Mouse (Mus musculus): ENCODE measurements around the gene Ppp6r2. TPM values are rescaled to one million over a fixed set of nuclear protein-coding genes. Genes with fewer than 3 reads are reported as not detected.

Gene Ppp6r2
- polyA plus RNA-seq, 1 experiment from 2014 or later: 26.9 TPM

DNA sequence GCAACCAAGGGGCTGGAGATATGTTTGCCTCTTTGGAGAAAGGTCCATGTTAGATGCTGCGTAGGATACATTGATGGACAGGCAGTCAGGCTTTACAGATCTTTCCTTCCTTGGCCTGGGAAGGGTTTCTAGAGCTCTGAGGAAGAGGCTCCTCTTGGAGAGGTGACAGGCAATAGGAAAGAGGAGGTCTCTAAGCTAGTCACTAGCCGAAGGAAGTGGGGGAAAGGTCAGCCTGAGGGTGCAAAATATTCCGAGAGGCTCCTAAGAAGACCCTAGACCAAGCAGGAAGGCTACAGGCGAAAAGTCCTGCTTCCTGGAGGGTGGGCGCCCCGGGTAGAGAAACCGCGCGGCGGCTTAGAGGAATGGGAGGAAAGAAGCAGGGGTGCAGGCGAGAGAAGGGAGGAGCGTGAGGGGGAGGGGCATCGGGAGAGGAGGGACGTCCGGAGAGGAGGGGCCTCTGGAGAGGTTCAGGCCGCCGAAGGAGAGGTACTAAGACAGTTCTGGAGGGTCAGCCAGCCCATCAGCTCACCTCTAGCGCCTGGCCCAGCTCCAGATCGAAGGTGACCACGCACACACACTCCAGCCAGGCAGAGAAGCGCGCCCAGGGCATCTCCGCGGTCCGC lies 15.6 kb upstream of the Ppp6r2 start:
- no peaks in the 10 kb centered on the region for H3K9me3 ChIP-seq (ENCODE audit: control insufficient read depth, low read length)
- peak overlapping the region; percentile 97 for H3K9ac ChIP-seq (ENCODE audit: low read length)
- H3K27ac ChIP-seq (ENCODE audit: low read depth): peak overlapping the region; percentile 98
- under 1% methylated on average over 24 of the region's 25 CpGs for WGBS
- no peaks in the 10 kb centered on the region for H3K27me3 ChIP-seq (replicated peaks; ENCODE audit: control insufficient read depth, insufficient read depth, low read length)
- peak; percentile 94 for ATAC-seq (replicated peaks; ENCODE audit: low FRiP score, low TSS enrichment, low read depth)
- H3K4me1 ChIP-seq (replicated peaks; ENCODE audit: control insufficient read depth, insufficient read depth, low read length): peaks cover 12% of the 10 kb centered on the region
- no peaks in the 10 kb centered on the region for H3K36me3 ChIP-seq (ENCODE audit: control insufficient read depth, insufficient read depth, low read length)
- H3K4me2 ChIP-seq (ENCODE audit: low read length): peak overlapping the region; percentile 70
- H3K4me3 ChIP-seq (ENCODE audit: low read depth, low read length): peak overlapping the region; percentile 86
- peak; percentile 95 for DNase-seq (ENCODE audit: low spot score)

DNA sequence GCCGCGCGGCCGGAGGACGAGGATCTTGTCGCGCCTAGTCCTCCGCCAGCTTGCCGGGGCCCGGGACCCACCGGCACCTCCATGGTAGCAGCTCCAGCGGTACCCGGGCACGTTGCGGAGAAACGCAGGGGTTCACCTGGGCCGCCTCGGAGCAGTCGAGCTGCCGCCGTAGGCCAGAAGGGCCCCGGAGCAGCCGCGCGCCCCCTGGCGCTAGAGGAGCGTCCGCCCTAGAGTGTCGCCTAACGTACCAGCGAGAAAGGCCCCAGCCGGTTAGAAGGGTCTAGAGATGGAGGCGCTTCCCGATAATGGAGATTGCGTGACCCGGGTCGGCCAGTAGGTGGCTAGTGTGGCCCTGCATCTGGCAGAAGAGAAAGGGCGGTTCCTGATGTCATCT lies 15.0 kb upstream of the Ppp6r2 start, which contains the start of gene Dennd6b:
Gene Dennd6b (minus strand): TSS at position 184 of the 394 bp plus-strand sequence.
- Histone ChIP-seq H3K4me3 (ENCODE audit: low read depth, low read length) (peak within 1 kb of the TSS; percentile 86), H3K4me1 (replicated peaks; ENCODE audit: control insufficient read depth, insufficient read depth, low read length) (peaks cover 12% of the 10 kb centered on the region), H3K4me2 (ENCODE audit: low read length) (peak within 1 kb of the TSS; percentile 70), H3K9ac (ENCODE audit: low read length) (peak within 1 kb of the TSS; percentile 97), H3K36me3 (ENCODE audit: control insufficient read depth, insufficient read depth, low read length) (no peaks in the 10 kb centered on the region), H3K9me3 (ENCODE audit: control insufficient read depth, low read length) (no peaks in the 10 kb centered on the region), H3K27ac (ENCODE audit: low read depth) (peak within 1 kb of the TSS; percentile 98), H3K27me3 (replicated peaks; ENCODE audit: control insufficient read depth, insufficient read depth, low read length) (no peaks in the 10 kb centered on the region)
- peak; percentile 97 for DNase-seq (ENCODE audit: low spot score)
- under 1% methylated on average over 38 of the region's 38 CpGs for WGBS
- peak; percentile 99 for ATAC-seq (replicated peaks; ENCODE audit: low FRiP score, low TSS enrichment, low read depth)

DNA sequence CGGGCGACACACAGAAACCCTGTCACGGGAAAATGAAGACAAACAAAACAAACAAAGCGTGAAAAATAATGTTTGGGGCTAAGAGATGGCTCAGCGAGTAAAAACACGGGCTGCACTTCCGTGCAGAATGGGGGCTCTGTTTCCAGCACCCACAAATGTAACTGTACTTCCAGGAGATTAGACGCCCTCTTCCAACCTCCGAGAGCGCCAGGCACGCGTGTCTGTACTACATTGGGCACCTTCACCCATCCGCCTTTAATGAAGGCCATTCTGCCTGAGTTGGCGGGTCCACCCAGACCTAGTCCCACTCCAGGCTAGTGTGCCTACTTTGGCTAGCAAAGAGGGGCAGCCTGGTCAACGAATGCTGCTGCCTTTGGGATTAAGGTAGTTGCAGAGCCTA lies 14.3 kb upstream of the Ppp6r2 start:
- Histone ChIP-seq H3K36me3 (ENCODE audit: control insufficient read depth, insufficient read depth, low read length) (no peaks in the 10 kb centered on the region), H3K9ac (ENCODE audit: low read length) (peak overlapping the region; percentile 97), H3K9me3 (ENCODE audit: control insufficient read depth, low read length) (no peaks in the 10 kb centered on the region), H3K4me1 (replicated peaks; ENCODE audit: control insufficient read depth, insufficient read depth, low read length) (peaks cover 12% of the 10 kb centered on the region), H3K27ac (ENCODE audit: low read depth) (peak overlapping the region; percentile 98; the same call in 1 of the 2 replicates), H3K27me3 (replicated peaks; ENCODE audit: control insufficient read depth, insufficient read depth, low read length) (no peaks in the 10 kb centered on the region), H3K4me3 (ENCODE audit: low read depth, low read length) (peak overlapping the region; percentile 86), H3K4me2 (ENCODE audit: low read length) (peak overlapping the region; percentile 70)
- DNase-seq (ENCODE audit: low spot score) (no peak), ATAC-seq (replicated peaks; ENCODE audit: low FRiP score, low TSS enrichment, low read depth) (no peak)
- WGBS: 73% methylated on average over 15 of the region's 15 CpGs

DNA sequence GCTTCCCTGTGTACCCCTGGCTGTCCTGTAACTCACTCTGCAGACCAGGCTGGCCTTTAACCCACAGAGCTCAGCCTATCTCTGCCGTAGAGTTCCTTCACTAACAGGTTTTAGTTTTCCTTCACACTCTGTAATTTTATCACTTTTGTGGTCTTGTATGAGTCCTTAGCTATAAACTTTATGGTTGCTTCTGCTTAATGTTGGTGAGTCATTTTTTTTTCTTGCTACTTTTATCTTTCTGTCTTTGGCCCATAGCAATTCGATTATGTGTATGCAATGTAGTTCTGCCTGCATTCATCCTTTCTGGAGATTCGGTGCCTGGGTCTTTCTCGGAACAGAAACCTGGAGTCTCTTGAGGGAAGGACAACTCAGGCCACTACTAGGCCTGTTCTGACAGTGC lies 3.9 kb upstream of the Ppp6r2 start:
- DNase-seq (ENCODE audit: low spot score) (no peak), ATAC-seq (replicated peaks; ENCODE audit: low FRiP score, low TSS enrichment, low read depth) (no peak)
- no peak overlapping the region for H3K27ac ChIP-seq (ENCODE audit: low read depth)
- H3K9me3 ChIP-seq (ENCODE audit: control insufficient read depth, low read length): 0 out of 2 replicates have a peak, but pooled peaks cover 8% of the 10 kb centered on the region
- no peak overlapping the region for H3K9ac ChIP-seq (ENCODE audit: low read length)
- H3K4me1 ChIP-seq (replicated peaks; ENCODE audit: control insufficient read depth, insufficient read depth, low read length): peaks cover 6% of the 10 kb centered on the region; the same call in 1 of the 2 replicates
- H3K4me3 ChIP-seq (ENCODE audit: low read depth, low read length): no peak overlapping the region
- no peaks in the 10 kb centered on the region for H3K27me3 ChIP-seq (replicated peaks; ENCODE audit: control insufficient read depth, insufficient read depth, low read length)
- no peaks in the 10 kb centered on the region for H3K36me3 ChIP-seq (ENCODE audit: control insufficient read depth, insufficient read depth, low read length)
- H3K4me2 ChIP-seq (ENCODE audit: low read length): no peak overlapping the region
- WGBS: 76% methylated on average over 4 of the region's 4 CpGs

DNA sequence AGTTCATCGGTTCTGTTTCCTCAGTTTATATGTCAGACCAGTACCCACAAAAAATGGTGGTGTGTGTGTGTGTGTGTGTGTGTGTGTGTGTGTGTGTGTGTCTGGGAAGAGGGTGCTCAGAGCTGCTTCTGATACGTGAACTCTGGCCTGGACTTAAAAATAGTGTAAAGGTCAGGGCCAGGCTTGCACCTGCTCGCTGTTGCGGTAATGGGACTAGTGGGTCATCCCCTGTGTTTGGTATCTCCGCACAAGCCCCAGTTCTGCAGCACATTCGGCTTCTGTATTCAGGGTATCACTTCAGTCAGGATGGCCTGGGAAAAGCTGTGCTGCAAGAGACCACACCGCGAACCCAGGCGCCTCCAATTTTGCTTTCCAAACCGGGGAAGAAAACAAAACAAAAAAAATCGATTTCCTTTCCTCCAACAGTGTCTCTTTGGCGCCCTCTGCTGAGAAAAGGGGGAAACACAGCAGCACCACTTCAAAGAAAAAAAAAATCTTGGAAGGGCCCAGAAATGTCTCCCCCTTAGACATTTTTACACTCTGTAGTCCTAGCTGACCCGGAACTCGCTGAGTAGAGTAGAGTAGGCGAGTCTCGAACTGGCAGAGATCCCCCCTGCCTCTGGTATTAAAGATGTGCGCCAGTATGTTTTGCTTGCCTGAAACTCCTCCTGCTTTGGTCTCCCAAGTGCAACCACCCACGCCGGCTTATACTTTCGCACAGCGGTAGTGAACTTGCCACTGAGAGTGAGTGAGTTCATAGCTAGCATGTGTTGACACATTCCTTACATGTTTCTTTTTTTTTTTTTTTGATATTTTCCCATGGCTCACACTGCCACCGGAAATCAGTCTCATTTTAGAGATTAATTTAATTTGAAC lies 1.2 kb upstream of the Ppp6r2 start:
- Histone ChIP-seq H3K4me3 (ENCODE audit: low read depth, low read length) (peak overlapping the region; percentile 30), H3K4me1 (replicated peaks; ENCODE audit: control insufficient read depth, insufficient read depth, low read length) (peaks cover 6% of the 10 kb centered on the region; the same call in 1 of the 2 replicates), H3K27me3 (replicated peaks; ENCODE audit: control insufficient read depth, insufficient read depth, low read length) (no peaks in the 10 kb centered on the region), H3K36me3 (ENCODE audit: control insufficient read depth, insufficient read depth, low read length) (no peaks in the 10 kb centered on the region), H3K27ac (ENCODE audit: low read depth) (peak overlapping the region; percentile 82), H3K9me3 (ENCODE audit: control insufficient read depth, low read length) (no peaks in the 10 kb centered on the region), H3K4me2 (ENCODE audit: low read length) (peak overlapping the region; percentile 50), H3K9ac (ENCODE audit: low read length) (no peak overlapping the region)
- DNase-seq (ENCODE audit: low spot score) (peak; percentile 97), ATAC-seq (replicated peaks; ENCODE audit: low FRiP score, low TSS enrichment, low read depth) (peak; percentile 20; the same call in 1 of the 2 replicates)
- 17% methylated on average over 22 of the region's 22 CpGs for WGBS

DNA sequence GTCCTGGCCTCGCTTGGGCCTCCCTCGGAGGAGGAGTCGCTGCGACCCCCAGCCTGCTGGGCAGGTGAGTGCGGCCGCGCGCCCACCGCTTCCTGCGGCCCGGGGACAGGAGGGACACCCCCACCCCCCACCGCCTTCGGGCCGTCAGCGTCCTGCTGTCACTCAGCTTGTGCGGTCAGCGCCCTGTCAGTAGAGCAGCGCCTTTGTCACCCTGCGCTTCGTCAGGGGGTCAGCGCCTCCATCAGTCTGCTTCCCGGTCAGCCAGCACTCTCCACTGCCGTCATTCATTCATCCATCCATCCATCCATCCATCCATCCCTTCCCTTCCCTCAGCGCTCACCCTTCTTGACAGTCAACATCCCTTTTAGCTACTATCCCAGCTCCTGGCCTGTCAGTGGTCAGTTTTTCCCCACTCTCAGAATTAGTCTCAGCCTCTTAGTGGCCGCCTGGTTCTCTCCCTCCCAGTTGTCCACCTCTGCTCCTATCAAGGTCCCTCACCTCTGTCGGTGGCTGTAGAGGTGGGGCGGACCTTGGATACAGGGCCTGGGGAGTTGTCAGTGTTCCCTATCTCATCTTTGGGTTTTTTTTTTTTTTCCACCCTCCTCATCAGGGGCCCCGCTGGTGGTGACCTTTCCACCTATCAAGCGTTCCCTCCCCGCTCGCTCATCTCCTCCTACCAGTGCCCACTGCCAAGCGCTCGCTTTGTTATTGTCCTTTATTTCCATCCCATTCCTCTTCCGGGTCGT lies 536 bp downstream of the Ppp6r2 start:
- peak overlapping the region; percentile 87 for H3K4me2 ChIP-seq (ENCODE audit: low read length)
- H3K9ac ChIP-seq (ENCODE audit: low read length): peak overlapping the region; percentile 86
- peaks cover 6% of the 10 kb centered on the region; the same call in 1 of the 2 replicates for H3K4me1 ChIP-seq (replicated peaks; ENCODE audit: control insufficient read depth, insufficient read depth, low read length)
- WGBS: 1% methylated on average over 33 of the region's 35 CpGs
- ATAC-seq (replicated peaks; ENCODE audit: low FRiP score, low TSS enrichment, low read depth) (peak; percentile 37), DNase-seq (ENCODE audit: low spot score) (no peak)
- peak overlapping the region; percentile 82 for H3K27ac ChIP-seq (ENCODE audit: low read depth)
- no peaks in the 10 kb centered on the region for H3K27me3 ChIP-seq (replicated peaks; ENCODE audit: control insufficient read depth, insufficient read depth, low read length)
- H3K36me3 ChIP-seq (ENCODE audit: control insufficient read depth, insufficient read depth, low read length): peaks cover 13% of the 10 kb centered on the region; the same call in 1 of the 2 replicates
- H3K9me3 ChIP-seq (ENCODE audit: control insufficient read depth, low read length): no peaks in the 10 kb centered on the region
- H3K4me3 ChIP-seq (ENCODE audit: low read depth, low read length): peak overlapping the region; percentile 78

DNA sequence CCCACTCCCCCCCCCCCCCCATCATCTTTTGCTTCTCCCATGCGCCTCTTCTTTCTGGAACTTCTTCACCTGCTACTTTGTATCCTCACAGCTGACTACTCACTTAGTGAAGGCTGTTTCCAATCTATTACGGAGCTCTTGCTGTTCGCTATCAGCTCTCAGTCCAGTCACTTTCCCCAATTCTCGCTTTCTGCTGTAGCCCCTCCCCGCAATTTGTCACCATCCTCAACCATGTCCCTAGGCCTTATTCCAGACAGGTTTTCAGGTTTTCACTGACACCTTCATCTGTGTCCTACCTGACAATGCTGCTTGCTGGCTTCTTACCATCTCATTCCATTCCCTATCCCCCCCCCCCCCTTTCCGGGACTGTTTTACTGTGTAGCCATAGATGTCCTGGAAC lies 1.1 kb downstream of the Ppp6r2 start:
- H3K4me3 ChIP-seq (ENCODE audit: low read depth, low read length): peak overlapping the region; percentile 78
- no peak for DNase-seq (ENCODE audit: low spot score)
- H3K36me3 ChIP-seq (ENCODE audit: control insufficient read depth, insufficient read depth, low read length): peaks cover 14% of the 10 kb centered on the region; the same call in 1 of the 2 replicates
- H3K4me2 ChIP-seq (ENCODE audit: low read length): peak overlapping the region; percentile 87
- WGBS: 68% methylated on average over 6 of the region's 6 CpGs
- no peak overlapping the region for H3K27ac ChIP-seq (ENCODE audit: low read depth)
- H3K4me1 ChIP-seq (replicated peaks; ENCODE audit: control insufficient read depth, insufficient read depth, low read length): peaks cover 6% of the 10 kb centered on the region; the same call in 1 of the 2 replicates
- no peak for ATAC-seq (replicated peaks; ENCODE audit: low FRiP score, low TSS enrichment, low read depth)
- H3K9me3 ChIP-seq (ENCODE audit: control insufficient read depth, low read length): no peaks in the 10 kb centered on the region
- peak overlapping the region; percentile 86 for H3K9ac ChIP-seq (ENCODE audit: low read length)
- H3K27me3 ChIP-seq (replicated peaks; ENCODE audit: control insufficient read depth, insufficient read depth, low read length): no peaks in the 10 kb centered on the region

DNA sequence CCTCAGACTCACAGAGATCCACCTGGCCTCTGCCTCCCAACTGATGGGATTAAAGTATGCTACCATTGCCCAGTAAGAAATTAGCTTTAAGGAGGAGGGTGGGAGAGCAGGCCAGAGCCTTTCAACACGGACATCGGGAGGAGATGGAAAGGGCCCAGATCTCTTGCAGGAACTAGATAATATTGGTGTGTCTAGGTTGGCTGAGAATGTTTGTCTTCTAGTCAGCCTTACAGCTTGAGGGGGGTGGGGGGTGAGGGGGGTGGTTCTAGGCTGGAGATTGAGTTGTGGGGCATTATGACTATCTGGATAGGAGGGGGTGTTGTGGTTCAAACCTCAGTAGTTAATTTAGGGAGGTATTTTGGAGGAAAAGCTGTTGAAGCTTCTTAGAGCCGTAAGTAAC lies 2.2 kb downstream of the Ppp6r2 start:
- Histone ChIP-seq H3K4me1 (replicated peaks; ENCODE audit: control insufficient read depth, insufficient read depth, low read length) (peaks cover 6% of the 10 kb centered on the region; the same call in 1 of the 2 replicates), H3K9me3 (ENCODE audit: control insufficient read depth, low read length) (no peaks in the 10 kb centered on the region), H3K27me3 (replicated peaks; ENCODE audit: control insufficient read depth, insufficient read depth, low read length) (no peaks in the 10 kb centered on the region), H3K4me3 (ENCODE audit: low read depth, low read length) (no peak overlapping the region), H3K27ac (ENCODE audit: low read depth) (no peak overlapping the region), H3K36me3 (ENCODE audit: control insufficient read depth, insufficient read depth, low read length) (peaks cover 14% of the 10 kb centered on the region; the same call in 1 of the 2 replicates), H3K9ac (ENCODE audit: low read length) (no peak overlapping the region), H3K4me2 (ENCODE audit: low read length) (no peak overlapping the region)
- 93% methylated on average over 3 of the region's 3 CpGs for WGBS
- ATAC-seq (replicated peaks; ENCODE audit: low FRiP score, low TSS enrichment, low read depth) (no peak), DNase-seq (ENCODE audit: low spot score) (no peak)
